28 mouse cellular contexts compared by ENCODE assay signal in the genomic region with DNA sequence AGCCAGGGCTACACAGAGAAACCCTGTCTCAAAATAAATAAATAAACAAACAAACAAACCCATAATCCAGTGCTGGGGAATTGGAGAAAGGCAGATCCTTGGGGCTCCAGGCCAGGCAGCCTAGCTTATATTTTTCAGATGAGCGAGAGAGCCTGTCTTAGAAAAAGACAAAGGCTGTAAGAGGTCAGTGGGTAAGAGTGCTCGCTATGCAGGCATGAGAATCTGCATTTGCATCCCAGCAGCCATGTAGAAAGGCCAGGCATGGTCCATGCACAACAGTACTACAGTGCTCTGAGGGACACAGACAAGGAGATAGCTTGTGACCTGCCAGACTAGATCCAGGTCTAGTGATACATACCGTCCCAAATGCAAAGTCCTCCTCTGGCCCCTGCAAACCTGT. TPM values are rescaled to one million over a fixed set of nuclear protein-coding genes. Genes with fewer than 3 reads are reported as not detected.
DNase-seq lines count a peak whose midpoint lies in the region; ATAC-seq and TF ChIP-seq lines count a peak whose summit lies in the region.
"Had no signal": no experiment of that assay in that cellular context is flagged by ENCODE, and none has a peak within 500 bp of the region (broad histone marks: within the 10 kb centered on the region; RNA-seq: fewer than 3 reads in every experiment).

No protein-coding gene starts in this region.

- no peak for TF ChIP-seq CTCF in gastrocnemius, adult 2 months (IDR thresholded peaks at IDR 0.05)
- TF ChIP-seq CTCF in heart, adult 2 months (IDR thresholded peaks at IDR 0.05) = no peak

- WGBS in heart, embryonic 10.5 days = 80% methylated on average over 3 of the region's 3 CpGs
- WGBS in heart, adult 2 months = 93% methylated on average over 3 of the region's 3 CpGs
- WGBS in midbrain, embryonic 11.5 days = 89% methylated on average over 3 of the region's 3 CpGs
- WGBS in midbrain, embryonic 16.5 days = 75% methylated on average over 3 of the region's 3 CpGs
- WGBS in embryonic facial prominence, embryonic 10.5 days = 80% methylated on average over 3 of the region's 3 CpGs

- DNase-seq in gastrocnemius, postnatal 25 days = peak; percentile 2
- no peak for DNase-seq in gastrocnemius, adult 2 months
- peak; percentile 51 for DNase-seq in heart, embryonic 10.5 days (ENCODE audit: low spot score)
- no peak for DNase-seq in heart, adult 2 months
- peak; percentile 72 for DNase-seq in midbrain, embryonic 11.5 days (ENCODE audit: low spot score, missing footprints)
- DNase-seq in embryonic facial prominence, embryonic 10.5 days (ENCODE audit: low spot score) = peak; percentile 7
- DNase-seq in ovary, postnatal 36 days (ENCODE audit: low spot score) = no peak
- DNase-seq: adrenal gland, adult 8-10 months; adrenal gland, postnatal 14 days; adrenal gland, postnatal 36 days; B cell, adult 2 months; cerebellum, adult 11-12 months; cerebellum, adult 2 months; cerebellum, adult 9-10 months; cerebellum, postnatal 10 days; cerebellum, postnatal 25 days had no signal

- H3K79me2 ChIP-seq in heart, adult 2 months (replicated peaks; ENCODE audit: control insufficient read depth, insufficient read depth, low read length) = no peaks in the 10 kb centered on the region

- no peak for TF ChIP-seq POLR2A in heart, adult 2 months (IDR thresholded peaks at IDR 0.05; ENCODE audit: insufficient read depth, low read depth, low read length)

- ATAC-seq in midbrain, embryonic 11.5 days (ENCODE audit: low FRiP score) = no peak
- no peak for ATAC-seq in midbrain, embryonic 16.5 days
- ATAC-seq: activated CD4-positive, CD25-positive, alpha-beta regulatory T cell, adult 4 months; CD4-positive, CD25-positive, alpha-beta regulatory T cell, adult 4 months; forebrain, embryonic 14.5 days; Patski had no signal

- no peak overlapping the region for H3K4me3 ChIP-seq in gastrocnemius, adult 2 months
- no peak overlapping the region for H3K4me3 ChIP-seq in heart, embryonic 10.5 days
- no peak overlapping the region for H3K4me3 ChIP-seq in heart, adult 2 months
- no peak overlapping the region for H3K4me3 ChIP-seq in midbrain, embryonic 11.5 days (ENCODE audit: low read depth, low read length)
- no peak overlapping the region for H3K4me3 ChIP-seq in midbrain, embryonic 16.5 days (ENCODE audit: low read depth, low read length)
- H3K4me3 ChIP-seq in embryonic facial prominence, embryonic 10.5 days = no peak overlapping the region
- H3K4me3 ChIP-seq: embryonic facial prominence, embryonic 13.5 days; embryonic facial prominence, embryonic 15.5 days; erythroblast, embryonic 14.5 days; forebrain, embryonic 10.5 days; forebrain, embryonic 12.5 days had no signal

- no peaks in the 10 kb centered on the region for H3K27me3 ChIP-seq in heart, embryonic 10.5 days (ENCODE audit: insufficient read depth, poor library complexity, severe bottlenecking)
- no peaks in the 10 kb centered on the region for H3K27me3 ChIP-seq in heart, adult 2 months (ENCODE audit: control insufficient read depth, insufficient read depth, low read length)
- H3K27me3 ChIP-seq in midbrain, embryonic 11.5 days (ENCODE audit: control insufficient read depth, insufficient read depth, low read length) = 0 out of 2 replicates have a peak, but pooled peaks cover 3% of the 10 kb centered on the region
- no peaks in the 10 kb centered on the region for H3K27me3 ChIP-seq in midbrain, embryonic 16.5 days (ENCODE audit: control insufficient read depth, insufficient read depth, low read depth, low read length)
- no peaks in the 10 kb centered on the region for H3K27me3 ChIP-seq in embryonic facial prominence, embryonic 10.5 days (replicated peaks; ENCODE audit: low read depth, poor library complexity, severe bottlenecking)
- H3K27me3 ChIP-seq: CH12.LX; embryonic facial prominence, embryonic 13.5 days; embryonic facial prominence, embryonic 15.5 days; forebrain, embryonic 12.5 days; Patski had no signal

- no peaks in the 10 kb centered on the region for H3K9me3 ChIP-seq in heart, embryonic 10.5 days
- H3K9me3 ChIP-seq in midbrain, embryonic 11.5 days (ENCODE audit: control insufficient read depth, low read length) = no peaks in the 10 kb centered on the region
- no peaks in the 10 kb centered on the region for H3K9me3 ChIP-seq in midbrain, embryonic 16.5 days (replicated peaks; ENCODE audit: control insufficient read depth, low read length, poor library complexity, severe bottlenecking)
- H3K9me3 ChIP-seq in embryonic facial prominence, embryonic 10.5 days = no peaks in the 10 kb centered on the region
- H3K9me3 ChIP-seq: embryonic facial prominence, embryonic 13.5 days; embryonic facial prominence, embryonic 15.5 days; forebrain, embryonic 10.5 days; forebrain, embryonic 12.5 days; G1E had no signal

- peaks cover 45% of the 10 kb centered on the region for H3K4me1 ChIP-seq in heart, embryonic 10.5 days
- peaks cover 11% of the 10 kb centered on the region for H3K4me1 ChIP-seq in heart, adult 2 months (ENCODE audit: control insufficient read depth, insufficient read depth, low read length)
- peaks cover 1% of the 10 kb centered on the region; the same call in 1 of the 2 replicates for H3K4me1 ChIP-seq in midbrain, embryonic 11.5 days (ENCODE audit: control insufficient read depth, insufficient read depth, low read length)
- H3K4me1 ChIP-seq in midbrain, embryonic 16.5 days (ENCODE audit: control insufficient read depth, insufficient read depth, low read length) = peaks cover 5% of the 10 kb centered on the region
- H3K4me1 ChIP-seq in embryonic facial prominence, embryonic 10.5 days = peaks cover 22% of the 10 kb centered on the region

- no peak overlapping the region for H3K4me2 ChIP-seq in midbrain, embryonic 11.5 days
- no peak overlapping the region for H3K4me2 ChIP-seq in midbrain, embryonic 16.5 days (ENCODE audit: low read length)
- H3K4me2 ChIP-seq: embryonic facial prominence, embryonic 13.5 days; embryonic facial prominence, embryonic 15.5 days; forebrain, embryonic 12.5 days had no signal

- H3K9ac ChIP-seq in heart, adult 2 months (ENCODE audit: low read depth, low read length) = no peak overlapping the region
- no peak overlapping the region for H3K9ac ChIP-seq in midbrain, embryonic 11.5 days (ENCODE audit: low read length)
- no peak overlapping the region for H3K9ac ChIP-seq in midbrain, embryonic 16.5 days (ENCODE audit: low read depth, low read length)
- H3K9ac ChIP-seq: embryonic facial prominence, embryonic 13.5 days; embryonic facial prominence, embryonic 15.5 days; forebrain, embryonic 12.5 days had no signal

- TF ChIP-seq EP300 in heart, adult 2 months (IDR thresholded peaks at IDR 0.05; ENCODE audit: insufficient read depth, low read depth, low read length) = no peak

- H3K27ac ChIP-seq in gastrocnemius, adult 2 months = no peak overlapping the region
- H3K27ac ChIP-seq in heart, embryonic 10.5 days = no peak overlapping the region
- no peak overlapping the region for H3K27ac ChIP-seq in heart, adult 2 months
- H3K27ac ChIP-seq in midbrain, embryonic 11.5 days (ENCODE audit: low read depth, low read length) = no peak overlapping the region
- no peak overlapping the region for H3K27ac ChIP-seq in midbrain, embryonic 16.5 days (ENCODE audit: low read length)
- H3K27ac ChIP-seq in embryonic facial prominence, embryonic 10.5 days (replicated peaks) = no peak overlapping the region
- H3K27ac ChIP-seq: embryonic facial prominence, embryonic 13.5 days; embryonic facial prominence, embryonic 15.5 days; forebrain, embryonic 10.5 days; forebrain, embryonic 12.5 days had no signal

- H3K36me3 ChIP-seq in heart, embryonic 10.5 days = no peaks in the 10 kb centered on the region
- H3K36me3 ChIP-seq in heart, adult 2 months (ENCODE audit: control insufficient read depth, insufficient read depth, low read length) = peaks cover 5% of the 10 kb centered on the region; the same call in 1 of the 2 replicates
- H3K36me3 ChIP-seq in midbrain, embryonic 11.5 days (ENCODE audit: control insufficient read depth, insufficient read depth, low read length) = no peaks in the 10 kb centered on the region
- no peaks in the 10 kb centered on the region for H3K36me3 ChIP-seq in midbrain, embryonic 16.5 days (ENCODE audit: control insufficient read depth, insufficient read depth, low read length)
- no peaks in the 10 kb centered on the region; the same call in 1 of the 2 replicates for H3K36me3 ChIP-seq in embryonic facial prominence, embryonic 10.5 days (replicated peaks)
- H3K36me3 ChIP-seq: embryonic facial prominence, embryonic 13.5 days; embryonic facial prominence, embryonic 15.5 days; forebrain, embryonic 10.5 days; forebrain, embryonic 12.5 days had no signal

- intact Hi-C loops in gastrocnemius, adult 2 months (cut with DNase I) = no loop called here
- intact Hi-C loops in heart, adult 2 months (cut with DNase I) = no loop called here

RNA-seq across cellular contexts. Expression of a gene that starts 6.3 kb away (rescaled TPM):
- total RNA-seq in gastrocnemius, postnatal 25 days (2021) = 1 to 10 TPM; 7.2 to 9.9 TPM
- 10 to 100 TPM; 10.5 to 10.9 TPM for total RNA-seq in gastrocnemius, adult 2 months (2021)
- polyA plus RNA-seq in heart, embryonic 10.5 days (2016; fragmentation: Nextera tagmentation; extraction: Ambion mirVana) = 2.2 and 3.2 TPM in 2 replicates
- 10 to 100 TPM; 16.4 to 20.5 TPM for total RNA-seq in heart, adult 2 months (2021)
- polyA plus RNA-seq in heart, adult 2 months (2012; rRNA removed) = 7.4 and 8.6 TPM in 2 replicates
- polyA plus RNA-seq in midbrain, embryonic 11.5 days (2014; fragmentation: Nextera tagmentation; extraction: Ambion mirVana) = 5.8 and 6.0 TPM in 2 replicates
- 3.1 and 3.6 TPM in 2 replicates for polyA plus RNA-seq in midbrain, embryonic 16.5 days (2015; fragmentation: Nextera tagmentation; extraction: Ambion mirVana)
- 3.2 and 3.7 TPM in 2 replicates for polyA plus RNA-seq in embryonic facial prominence, embryonic 10.5 days (2016; fragmentation: Nextera tagmentation; extraction: Ambion mirVana)

RNA-seq across cellular contexts. Expression of a gene that starts 42.1 kb away (rescaled TPM):
- total RNA-seq in gastrocnemius, postnatal 25 days (2021) = 10 to 100 TPM; 39.7 to 43.9 TPM
- total RNA-seq in gastrocnemius, adult 2 months (2021) = 10 to 100 TPM; 46.2 to 48.3 TPM
- 4.0 and 4.9 TPM in 2 replicates for polyA plus RNA-seq in heart, embryonic 10.5 days (2016; fragmentation: Nextera tagmentation; extraction: Ambion mirVana)
- total RNA-seq in heart, adult 2 months (2021) = 10 to 100 TPM; 60.1 to 71.4 TPM
- 41.2 and 47.6 TPM in 2 replicates for polyA plus RNA-seq in heart, adult 2 months (2012; rRNA removed)
- 11.1 and 14.5 TPM in 2 replicates for polyA plus RNA-seq in midbrain, embryonic 11.5 days (2014; fragmentation: Nextera tagmentation; extraction: Ambion mirVana)
- 21.0 and 22.4 TPM in 2 replicates for polyA plus RNA-seq in midbrain, embryonic 16.5 days (2015; fragmentation: Nextera tagmentation; extraction: Ambion mirVana)
- 8.6 and 9.9 TPM in 2 replicates for polyA plus RNA-seq in embryonic facial prominence, embryonic 10.5 days (2016; fragmentation: Nextera tagmentation; extraction: Ambion mirVana)

RNA-seq across cellular contexts. Expression of a gene that starts 59.5 kb away (rescaled TPM):
- 100 to 1,000 TPM; 115 to 123 TPM for total RNA-seq in gastrocnemius, postnatal 25 days (2021)
- 100 to 1,000 TPM; 135 to 160 TPM for total RNA-seq in gastrocnemius, adult 2 months (2021)
- polyA plus RNA-seq in heart, embryonic 10.5 days (2016; fragmentation: Nextera tagmentation; extraction: Ambion mirVana) = 567 and 701 TPM in 2 replicates
- total RNA-seq in heart, adult 2 months (2021) = 100 to 1,000 TPM; 140 to 162 TPM
- 134 and 139 TPM in 2 replicates for polyA plus RNA-seq in heart, adult 2 months (2012; rRNA removed)
- 697 and 701 TPM in 2 replicates for polyA plus RNA-seq in midbrain, embryonic 11.5 days (2014; fragmentation: Nextera tagmentation; extraction: Ambion mirVana)
- polyA plus RNA-seq in midbrain, embryonic 16.5 days (2015; fragmentation: Nextera tagmentation; extraction: Ambion mirVana) = 504 and 541 TPM in 2 replicates
- polyA plus RNA-seq in embryonic facial prominence, embryonic 10.5 days (2016; fragmentation: Nextera tagmentation; extraction: Ambion mirVana) = 909 and 921 TPM in 2 replicates

RNA-seq across cellular contexts. Expression of a gene that starts 59.6 kb away (rescaled TPM):
- 1 to 10 TPM; 1.7 to 2.2 TPM for total RNA-seq in gastrocnemius, postnatal 25 days (2021)
- 1 to 10 TPM; 1.9 to 2.7 TPM for total RNA-seq in gastrocnemius, adult 2 months (2021)
- polyA plus RNA-seq in heart, embryonic 10.5 days (2016; fragmentation: Nextera tagmentation; extraction: Ambion mirVana) = 3.5 and 4.4 TPM in 2 replicates
- total RNA-seq in heart, adult 2 months (2021) = 1 to 10 TPM; 1.9 to 2.0 TPM
- polyA plus RNA-seq in heart, adult 2 months (2012; rRNA removed) = 3.8 and 5.2 TPM in 2 replicates
- 14.6 and 17.8 TPM in 2 replicates for polyA plus RNA-seq in midbrain, embryonic 11.5 days (2014; fragmentation: Nextera tagmentation; extraction: Ambion mirVana)
- 70.4 and 74.3 TPM in 2 replicates for polyA plus RNA-seq in midbrain, embryonic 16.5 days (2015; fragmentation: Nextera tagmentation; extraction: Ambion mirVana)
- polyA plus RNA-seq in embryonic facial prominence, embryonic 10.5 days (2016; fragmentation: Nextera tagmentation; extraction: Ambion mirVana) = 8.3 and 8.6 TPM in 2 replicates

Comparison
In these comparisons a context has a peak if more than half of its experiments do, and no peak if none do; other contexts are left out.
1. DNase-seq: peak in gastrocnemius, postnatal 25 days (single experiment), heart, embryonic 10.5 days (single experiment), midbrain, embryonic 11.5 days (single experiment) and embryonic facial prominence, embryonic 10.5 days (single experiment); none in gastrocnemius, adult 2 months (single experiment), heart, adult 2 months (0 of 2) and ovary, postnatal 36 days (single experiment).